Mouse (Mus musculus) left cerebral cortex, adult 11 months (tissue): ENCODE measurements around the gene Armc10.
A peak's percentile ranks its signal among the peaks of the same experiment; 100 is the strongest.
"Not testable (repeated sequence)": the region's sequence is repeated elsewhere in the genome, so short reads cannot be mapped to it uniquely, and the experiment has no call there.

ENCODE experiments used
- DNase-seq: peaks from one replicate; pipeline ENCODE4 v3.0.0; 2022; ENCODE audit warnings: low spot score

The Armc10 gene

DNA sequence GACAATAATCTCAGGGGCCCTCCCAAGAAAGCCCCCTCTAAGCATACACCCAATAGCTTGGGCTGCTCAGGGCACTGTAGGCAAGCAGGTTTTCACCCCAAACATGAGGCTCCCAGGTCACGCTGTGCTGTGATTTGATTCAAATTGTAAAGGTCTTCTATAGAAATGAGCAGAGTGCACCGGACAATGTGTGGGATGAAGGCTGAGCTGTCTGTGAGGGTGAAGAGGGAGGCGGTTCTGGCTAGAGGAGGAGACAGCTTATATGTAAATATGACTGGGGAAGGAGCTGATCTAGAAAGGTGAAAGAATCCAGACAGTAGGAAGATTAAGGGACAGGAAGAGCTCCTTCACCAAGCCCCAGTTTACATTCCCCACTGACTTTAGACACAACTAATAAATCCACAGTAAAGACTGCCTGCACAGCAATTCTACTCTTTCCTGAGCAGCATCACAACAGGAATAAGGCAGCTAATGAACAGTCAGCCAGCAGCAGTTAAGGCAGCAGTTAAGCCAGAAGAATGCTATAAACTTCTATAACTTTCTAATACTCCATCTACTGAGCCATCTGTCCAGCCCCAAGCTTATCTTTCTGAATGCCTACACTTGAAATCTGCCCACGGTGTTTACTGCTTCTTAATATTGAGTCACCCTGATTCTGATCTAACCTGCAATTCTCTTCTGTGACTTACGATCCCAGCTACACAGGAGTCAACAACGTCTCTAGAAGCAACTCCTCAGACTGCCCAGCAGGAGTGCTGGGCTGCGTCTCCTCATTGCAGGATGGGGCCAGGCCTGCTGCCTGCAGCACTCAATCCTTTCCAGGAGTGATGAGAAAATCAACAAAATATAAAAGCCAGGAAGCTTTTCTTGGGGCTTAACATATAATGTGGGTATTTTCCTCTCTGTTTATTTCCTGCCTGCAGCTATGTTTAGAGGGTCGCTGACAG lies 21.9 kb downstream of the Armc10 start:
- DNase-seq: no peak

DNA sequence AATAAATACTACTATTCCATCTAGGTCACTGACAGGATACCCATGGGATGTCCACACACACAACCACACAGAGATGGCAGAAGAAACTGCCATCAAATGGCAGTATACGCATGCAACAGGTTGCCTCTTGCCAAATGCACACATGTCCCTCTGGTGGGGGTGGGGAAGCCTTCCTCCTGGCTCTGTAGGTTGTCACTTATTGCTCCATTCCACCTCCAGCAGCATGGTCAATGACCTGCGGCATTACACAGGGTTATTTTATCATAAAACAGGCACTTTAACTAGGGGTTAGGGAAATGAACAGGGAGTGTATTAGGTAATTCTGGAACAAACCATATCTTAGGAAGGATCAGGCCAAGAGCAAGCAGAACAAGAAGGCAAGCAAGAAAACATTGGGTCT lies 23.7 kb downstream of the Armc10 start:
- no peak for DNase-seq

DNA sequence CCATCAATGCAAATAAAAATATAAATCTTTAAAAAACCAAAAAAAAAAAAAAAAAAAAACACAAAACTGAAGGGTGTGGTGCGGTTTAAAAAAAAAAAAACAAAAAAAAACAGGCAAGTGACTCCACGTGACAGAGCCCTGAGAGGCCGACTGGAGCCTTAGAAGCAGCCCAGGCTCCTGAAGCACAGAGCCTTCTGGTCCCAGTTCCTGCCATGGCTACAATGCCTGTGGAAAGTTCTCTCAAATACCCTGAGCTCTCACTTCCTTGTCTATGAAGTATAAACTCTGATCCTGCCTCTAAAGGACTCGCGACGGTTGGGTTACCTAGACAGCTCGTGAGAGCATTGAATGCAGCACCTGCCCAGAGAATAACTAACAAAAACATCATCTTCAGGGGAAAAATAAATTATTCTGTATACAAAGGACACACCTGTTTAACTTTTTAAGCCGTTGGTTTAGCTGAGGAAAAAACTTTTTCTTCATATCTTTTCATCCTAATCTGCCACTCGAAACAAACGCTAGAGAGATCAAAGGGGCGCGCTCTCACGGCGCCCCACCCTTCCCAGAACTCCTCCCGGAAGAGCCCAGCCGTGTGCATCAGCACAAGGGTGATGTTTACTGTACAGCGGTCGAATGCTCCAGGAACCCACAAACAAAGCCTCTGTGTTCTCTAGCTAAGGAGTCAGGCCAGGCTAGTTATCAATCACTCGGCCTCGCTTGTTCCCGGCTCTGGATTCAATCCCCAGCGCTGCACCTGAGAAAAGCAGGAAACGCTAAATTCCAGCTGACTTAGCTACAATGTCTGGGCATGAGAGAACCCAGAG lies 27.4 kb downstream of the Armc10 start:
- DNase-seq: no peak

DNA sequence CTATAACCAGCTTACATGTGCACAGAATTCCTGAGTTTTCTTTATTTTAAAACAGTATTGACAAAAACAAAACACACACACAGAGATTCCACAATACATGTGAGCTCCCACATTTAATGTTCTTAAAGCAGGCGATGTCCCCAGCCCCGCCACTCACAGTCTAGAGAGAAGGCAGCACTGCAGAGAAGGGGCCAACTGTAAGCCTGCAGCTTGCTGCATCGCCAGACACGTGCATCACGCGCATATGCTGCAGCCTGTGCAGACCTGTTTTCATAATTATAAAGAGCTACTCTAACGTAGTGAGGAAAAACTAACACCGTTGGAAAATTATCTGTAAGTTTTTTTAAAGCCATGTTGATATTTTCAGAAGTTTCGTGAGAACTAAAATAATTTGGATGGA lies 28.1 kb downstream of the Armc10 start:
- DNase-seq: no peak

DNA sequence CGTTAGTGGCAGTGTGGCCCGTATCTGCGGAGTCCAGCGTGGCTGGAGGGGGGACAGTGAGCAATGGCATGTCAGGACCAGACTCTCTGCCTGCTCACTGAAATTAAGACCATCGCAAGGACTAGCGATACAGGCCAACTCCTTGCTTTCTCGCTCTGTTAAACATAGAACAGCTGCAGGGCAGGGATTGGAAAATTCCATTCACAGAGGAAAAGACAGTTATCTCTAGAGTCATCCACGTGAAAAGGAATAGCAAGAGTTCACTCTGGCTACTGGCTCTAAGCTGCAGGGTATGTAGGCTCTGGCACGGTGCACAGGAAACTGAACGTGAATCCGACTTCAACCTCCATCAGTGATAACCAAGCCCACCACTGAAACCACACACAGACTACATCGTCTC lies 29.4 kb downstream of the Armc10 start:
- no peak for DNase-seq

DNA sequence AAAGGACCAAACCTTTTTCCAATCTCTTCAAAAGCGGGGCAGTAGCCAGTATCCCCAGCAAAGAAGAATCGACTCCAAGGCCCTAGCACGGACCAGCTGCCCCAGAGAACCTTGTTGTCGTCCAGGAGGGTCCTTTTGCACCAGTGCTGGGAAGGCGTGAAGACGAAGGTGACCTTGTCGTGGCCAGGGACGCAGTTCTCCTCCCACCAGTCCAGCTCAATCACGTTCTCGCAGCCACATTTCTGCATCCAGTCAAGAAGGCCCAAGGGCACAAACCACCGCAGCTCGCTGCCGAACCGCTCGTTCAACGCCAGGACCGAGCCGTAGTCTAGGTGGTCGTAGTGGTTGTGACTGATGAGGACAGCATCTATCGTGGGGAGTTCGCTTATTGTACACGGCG lies 29.9 kb downstream of the Armc10 start:
- no peak for DNase-seq

DNA sequence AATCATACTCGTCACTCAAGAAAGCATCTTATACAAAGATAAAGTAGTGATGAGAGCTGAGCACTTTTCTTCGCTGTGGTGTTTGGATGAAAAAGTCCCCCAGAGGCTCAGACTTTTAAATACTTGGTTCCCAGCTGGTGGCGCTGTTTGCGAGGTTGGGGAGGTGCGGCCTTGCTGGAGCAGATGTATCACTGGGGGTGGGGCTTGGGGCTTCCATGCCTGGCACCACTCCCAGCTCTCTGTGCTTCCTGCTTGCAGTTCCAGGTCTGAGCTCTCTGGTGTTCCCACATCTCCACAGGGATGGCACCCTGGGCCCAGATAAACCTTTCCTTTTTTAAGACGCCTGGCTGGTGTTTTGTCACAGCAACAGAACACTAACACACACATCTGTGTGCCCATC lies 32.3 kb downstream of the Armc10 start:
- DNase-seq: no peak

DNA sequence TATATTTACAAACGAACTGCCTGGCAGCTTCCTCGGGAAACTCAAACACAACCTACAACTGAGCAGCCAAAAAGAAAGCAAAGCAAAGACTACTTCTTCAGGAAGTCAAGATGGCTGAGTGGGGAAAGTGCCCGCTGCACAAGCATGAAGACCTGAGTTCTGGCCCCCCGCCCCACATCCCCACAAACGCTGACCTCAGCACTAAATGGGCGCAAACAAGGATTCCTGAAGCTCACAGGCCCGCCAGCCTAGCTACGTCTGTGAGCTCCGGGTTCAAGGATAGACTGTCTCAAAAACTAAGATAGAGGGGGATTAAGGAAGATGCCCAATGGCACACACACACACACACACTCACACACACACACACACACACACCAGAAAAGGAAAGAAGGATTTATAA lies 32.8 kb downstream of the Armc10 start:
- DNase-seq: no peak

DNA sequence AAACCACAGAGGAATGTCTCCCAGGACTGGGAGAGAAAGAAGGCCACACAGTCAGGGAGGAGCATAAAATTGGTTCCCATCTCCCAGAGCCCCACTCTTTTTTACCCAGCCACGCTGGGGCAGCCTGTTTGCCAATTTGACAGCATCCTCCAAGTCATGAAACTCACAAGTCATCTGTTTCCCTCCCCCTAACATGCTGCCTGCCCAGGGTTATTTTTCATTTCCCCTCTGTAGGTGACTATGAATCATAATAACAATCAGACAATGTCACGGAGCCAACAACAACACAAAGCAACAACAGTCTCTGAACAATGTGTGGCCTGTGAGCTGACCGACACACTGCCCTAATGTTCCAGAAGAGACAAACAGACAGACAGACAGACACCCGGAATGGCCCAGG lies 34.4 kb downstream of the Armc10 start:
- DNase-seq: no peak

DNA sequence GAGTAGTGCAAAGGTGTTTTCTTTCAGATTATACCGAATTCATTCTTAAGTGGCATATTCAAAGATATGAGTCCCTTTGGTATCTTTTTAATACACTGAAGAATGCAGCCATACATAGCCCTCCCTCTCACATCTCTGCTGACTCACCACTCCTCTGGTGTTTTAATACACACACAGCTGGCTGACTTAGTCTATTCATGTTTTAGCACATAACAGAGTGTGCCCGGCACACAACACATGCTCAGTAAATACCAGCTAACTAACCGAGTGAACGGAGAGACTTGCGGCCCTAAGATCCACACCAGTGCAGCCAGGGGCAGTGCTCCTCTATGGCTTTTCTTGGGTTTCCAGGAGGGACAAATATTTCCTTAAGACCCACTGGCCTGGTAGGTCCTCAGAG lies 35.3 kb downstream of the Armc10 start:
- no peak for DNase-seq

DNA sequence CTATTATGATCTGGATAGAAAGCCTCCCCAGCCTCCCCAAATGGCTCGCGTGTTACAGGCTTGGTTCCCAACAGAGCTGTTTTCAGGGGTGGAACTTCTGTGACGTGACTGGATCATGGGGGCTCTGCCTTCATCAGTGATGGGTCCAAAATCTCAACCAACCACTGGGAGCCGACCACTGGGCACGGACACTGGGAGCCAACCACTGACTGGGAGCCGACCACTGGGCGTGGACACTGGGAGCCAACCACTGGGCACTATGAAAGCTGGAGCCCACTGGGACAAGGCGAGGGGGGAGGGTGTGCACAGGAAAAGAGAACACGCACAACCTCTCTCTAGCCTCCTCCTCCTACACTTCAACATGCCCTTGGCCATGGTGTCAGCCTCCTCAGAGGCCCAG lies 38.2 kb downstream of the Armc10 start:
- no peak for DNase-seq

DNA sequence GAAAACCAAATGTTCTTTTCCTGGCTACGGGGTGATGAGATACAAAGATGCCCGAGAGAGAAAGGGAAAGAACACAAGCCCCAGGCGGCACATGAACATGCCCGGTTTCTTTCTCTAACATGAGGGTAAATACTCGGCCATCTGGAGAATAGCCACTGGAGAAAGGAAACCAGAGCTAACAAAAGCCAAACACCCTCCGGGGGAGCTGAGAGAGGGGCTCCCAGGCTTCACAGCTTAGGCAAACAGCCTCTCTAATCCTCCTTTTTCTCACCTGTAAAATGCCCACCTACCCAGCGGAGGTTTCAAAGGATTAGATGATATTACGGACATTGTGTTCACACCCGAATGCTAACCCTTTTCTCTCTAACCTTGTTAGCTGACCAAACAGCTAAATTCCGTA lies 39.4 kb downstream of the Armc10 start:
- no peak for DNase-seq

DNA sequence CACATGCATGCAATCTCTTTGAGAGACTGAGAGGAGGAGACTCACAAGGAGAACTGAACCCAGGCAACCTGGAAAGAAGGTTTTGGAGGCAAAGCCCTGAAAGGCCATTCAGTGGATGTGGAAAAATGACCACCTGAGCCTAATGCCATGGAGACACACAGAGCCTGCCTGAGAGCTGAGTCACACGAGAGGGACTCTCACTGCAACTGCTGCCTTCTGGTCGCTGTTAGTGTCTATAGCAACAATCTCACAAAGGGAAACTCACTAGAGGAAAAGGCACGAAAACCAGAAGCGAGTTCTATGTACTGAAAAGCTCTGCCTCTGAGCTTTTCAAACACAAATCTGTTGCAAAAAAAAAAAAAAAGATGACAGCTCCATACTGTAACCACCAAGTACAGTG lies 41.4 kb downstream of the Armc10 start:
- DNase-seq: no peak

DNA sequence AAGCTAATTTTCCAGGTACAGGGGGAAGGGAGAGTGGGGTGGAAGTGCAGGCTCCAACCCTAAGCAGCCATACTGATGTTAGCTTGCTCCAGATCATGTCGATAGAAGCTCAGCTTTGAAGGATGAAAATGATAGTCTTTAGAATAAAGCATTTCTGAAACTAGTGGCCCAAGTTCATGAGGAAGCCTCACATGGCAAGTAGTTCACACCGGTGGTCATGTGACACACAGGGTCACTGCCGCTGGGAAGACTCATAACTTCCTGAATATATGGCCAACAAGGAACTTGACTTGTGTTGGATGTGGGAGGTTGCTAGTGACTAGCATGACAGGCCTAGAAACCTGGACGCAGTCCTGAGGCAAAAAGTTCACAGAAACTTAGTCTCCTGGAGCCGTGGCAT lies 46.6 kb downstream of the Armc10 start:
- DNase-seq: no peak

DNA sequence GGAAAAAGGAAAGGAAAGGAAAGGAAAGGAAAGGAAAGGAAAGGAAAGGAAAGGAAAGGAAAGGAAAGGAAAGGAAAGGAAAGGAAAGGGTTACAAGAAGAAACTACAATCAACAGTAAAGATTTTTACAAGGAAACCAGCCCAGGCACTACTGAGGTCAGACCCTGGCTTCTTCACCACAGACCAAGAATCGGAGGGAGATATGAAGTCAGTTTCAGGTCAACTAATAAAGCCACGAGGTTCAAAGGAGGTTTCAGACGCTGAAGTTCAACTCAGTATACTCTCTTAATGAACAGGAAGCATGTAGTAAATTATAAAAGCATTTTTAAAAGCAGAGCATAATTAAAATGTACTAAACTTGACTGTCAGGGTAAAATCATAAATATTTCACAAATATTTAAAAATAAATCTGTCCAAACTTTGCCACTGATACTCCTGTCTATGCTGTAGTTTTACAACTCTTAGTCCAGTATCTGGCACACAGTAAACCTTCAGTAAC lies 47.8 kb downstream of the Armc10 start:
- DNase-seq: no peak

DNA sequence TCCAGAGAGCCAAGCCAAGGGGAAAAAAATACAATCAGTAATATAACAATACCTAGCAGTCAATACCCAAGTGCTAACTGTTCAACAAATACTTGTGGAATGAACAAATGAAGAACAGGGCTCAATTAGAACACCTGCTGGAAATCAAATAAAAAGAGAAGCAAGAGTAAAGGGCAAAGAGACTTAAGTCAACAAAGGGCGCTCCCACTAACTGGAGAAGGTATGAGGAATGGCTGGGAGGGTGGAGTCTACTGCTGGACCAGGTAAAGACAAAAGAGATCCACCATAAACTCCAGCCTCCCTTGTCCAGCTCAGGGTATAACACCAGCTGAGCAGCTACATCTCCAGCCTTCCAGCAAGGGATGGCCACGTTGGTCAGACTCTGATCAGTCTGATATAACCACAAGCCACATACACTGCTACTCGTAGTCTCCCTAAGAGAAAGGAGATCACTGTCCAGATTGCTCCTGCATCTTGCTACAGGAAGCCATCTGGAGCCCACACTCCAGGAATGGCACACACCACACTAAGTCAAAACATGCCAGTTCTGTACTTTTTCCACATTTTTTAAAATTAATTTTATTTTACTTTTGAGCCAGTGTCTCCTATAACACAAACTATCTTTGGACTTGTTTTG lies 49.4 kb downstream of the Armc10 start:
- no peak for DNase-seq

DNA sequence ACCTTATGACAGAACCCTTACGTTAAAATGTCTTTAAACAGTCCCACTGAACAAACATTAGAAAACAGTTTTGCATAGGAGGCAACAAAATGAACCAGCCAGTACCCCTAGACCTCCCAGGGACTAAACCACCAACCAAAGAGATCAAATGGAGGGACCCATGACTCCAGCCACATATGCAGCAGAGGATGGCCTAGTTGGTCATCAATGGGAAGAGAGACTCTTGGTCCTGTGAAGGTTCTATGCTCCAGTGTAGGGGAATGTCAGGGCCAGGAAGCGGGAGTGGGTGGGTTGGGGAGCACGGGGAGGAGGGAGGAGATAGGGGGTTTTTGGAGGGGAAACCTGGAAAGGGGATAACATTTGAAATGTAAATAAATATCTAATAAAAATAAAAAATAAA lies 53.9 kb downstream of the Armc10 start:
- not testable (repeated sequence) for DNase-seq

DNA sequence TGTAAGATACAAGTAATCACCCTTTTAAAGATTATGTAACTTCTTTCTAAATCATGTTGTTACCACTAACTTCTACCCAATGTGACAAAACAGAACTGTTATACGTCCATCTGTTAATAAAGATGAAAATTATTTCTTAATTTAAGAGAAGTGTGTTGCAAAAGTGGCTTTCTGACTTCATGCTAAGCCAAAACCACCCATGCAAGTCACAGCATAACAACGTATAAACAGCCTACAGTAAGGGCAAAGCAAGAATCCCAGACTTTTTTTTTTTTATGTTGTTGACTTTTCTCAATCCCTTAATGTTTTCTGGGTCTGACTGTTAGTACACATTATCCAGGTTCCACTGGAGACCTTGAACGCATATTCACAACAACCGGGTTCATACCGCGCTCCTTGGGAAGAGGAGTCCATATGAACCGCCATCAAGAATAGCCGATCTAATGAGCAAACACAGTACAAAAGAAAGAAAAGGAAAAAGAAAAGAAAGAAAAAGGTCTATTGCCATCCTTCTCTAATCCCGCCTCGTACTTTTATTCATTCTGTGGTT lies 54.7 kb downstream of the Armc10 start:
- DNase-seq: no peak

DNA sequence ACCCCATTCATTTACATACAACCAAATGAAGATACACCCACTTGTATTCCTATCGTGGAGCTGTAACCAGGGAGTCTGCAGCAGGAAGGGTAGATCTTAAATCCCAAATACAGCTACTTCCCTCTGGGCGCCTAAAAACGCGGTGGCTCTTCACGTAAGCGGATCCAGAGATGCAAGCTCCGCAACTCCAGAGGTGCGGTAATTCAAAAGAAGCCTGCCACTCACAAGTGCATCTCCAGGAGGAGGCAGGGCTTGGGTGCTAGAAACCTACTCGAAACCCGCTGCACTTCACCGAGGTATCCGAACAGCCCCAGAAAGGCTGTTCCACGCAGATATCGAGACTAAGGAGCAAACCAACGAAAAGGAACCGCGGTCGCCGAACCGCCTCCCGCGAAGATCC lies 55.3 kb downstream of the Armc10 start:
- DNase-seq: no peak

DNA sequence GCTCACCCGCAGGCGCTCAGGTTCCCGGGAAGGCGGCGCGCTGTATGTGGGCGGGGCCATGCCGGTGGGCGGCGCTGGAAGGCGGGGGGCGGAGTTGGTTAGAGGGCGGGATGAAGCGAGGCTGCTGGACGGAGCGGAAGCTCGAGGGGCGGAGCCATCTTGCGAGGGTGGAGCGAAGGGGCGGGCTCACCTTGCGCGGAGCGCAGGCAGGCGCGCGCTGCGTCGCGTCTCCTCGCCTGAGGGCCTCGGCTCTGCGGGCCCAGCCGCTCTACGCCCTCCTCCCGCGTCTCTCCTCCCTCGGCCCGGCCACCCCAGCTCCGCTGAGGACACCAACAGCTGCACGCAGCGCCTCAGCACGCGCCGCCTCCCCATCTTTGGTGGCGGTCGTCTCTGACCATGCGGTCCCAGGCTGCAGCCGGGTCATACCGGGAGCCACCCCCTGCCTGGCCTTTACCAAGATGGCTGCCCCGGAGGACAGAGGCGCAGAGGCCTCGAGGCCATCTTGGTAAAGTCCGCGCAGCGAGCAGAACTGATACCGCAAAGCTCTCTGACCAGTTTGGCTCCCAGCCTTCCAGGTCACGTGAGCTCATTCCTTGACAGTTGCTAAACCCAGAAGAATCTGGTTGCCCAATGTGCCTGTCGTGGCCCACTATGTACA lies 55.9 kb downstream of the Armc10 start, which contains the start of gene Napepld:
Gene Napepld (minus strand): TSS at position 46 of the 658 bp plus-strand sequence.
- DNase-seq: peak; percentile 97

DNA sequence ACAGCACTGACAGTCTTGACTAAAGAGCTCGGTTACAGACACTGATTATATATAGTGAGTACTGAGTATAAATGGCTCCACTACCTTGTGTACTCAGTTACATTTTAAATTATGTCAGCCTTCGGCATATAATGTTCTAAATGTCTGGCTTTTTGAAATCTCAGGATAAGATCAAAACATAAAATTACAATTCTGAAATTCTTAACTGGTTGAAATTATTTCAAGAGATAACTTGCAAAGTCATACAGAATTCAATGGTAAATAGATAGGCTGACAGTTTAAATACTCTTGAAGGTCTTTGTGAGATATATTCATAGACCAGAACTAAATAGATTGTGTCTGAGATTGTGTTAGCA lies 56.4 kb downstream of the Armc10 start:
- no peak for DNase-seq
